In the genomic region with DNA sequence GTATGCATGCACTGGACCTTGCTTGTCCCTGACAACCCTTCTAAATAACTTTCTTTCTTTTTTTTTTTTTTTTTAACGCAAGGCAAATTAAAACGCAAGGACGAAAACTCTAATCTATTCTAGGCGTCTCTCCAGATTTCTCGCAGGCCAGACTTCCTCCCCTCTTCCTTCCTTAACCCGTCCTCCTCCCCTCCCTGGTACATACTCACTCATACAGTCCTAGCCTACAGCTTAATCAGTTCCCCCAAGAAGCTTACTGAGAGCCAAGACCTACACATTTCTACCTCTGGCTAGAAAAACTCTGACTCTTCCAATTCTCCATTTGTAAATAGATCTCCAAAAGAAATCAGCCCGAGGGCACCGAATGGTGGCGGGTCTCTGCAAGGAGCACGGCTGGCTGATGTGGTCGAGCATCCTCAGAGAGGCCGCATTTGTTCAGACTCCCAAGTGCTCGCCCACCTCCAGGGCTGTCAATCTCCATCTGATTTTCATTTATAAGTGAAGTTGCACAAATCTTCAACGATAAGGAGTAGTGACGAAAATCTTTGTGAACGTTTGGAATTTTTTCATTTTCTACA, we compare ENCODE assay signal across 17 mouse cellular contexts. TPM values are rescaled to one million over a fixed set of nuclear protein-coding genes. Genes with fewer than 3 reads are reported as not detected.
"Had no signal": no experiment of that assay in that cellular context is flagged by ENCODE, and none has a peak within 500 bp of the region (broad histone marks: within the 10 kb centered on the region; RNA-seq: fewer than 3 reads in every experiment).

No protein-coding gene starts in this region.

- H3K27ac ChIP-seq: kidney, postnatal 0 days; layer of hippocampus, adult 2 months; limb, embryonic 13.5 days; liver, embryonic 12.5 days; lung, embryonic 15.5 days; macrophage; neural tube, embryonic 13.5 days; stomach, embryonic 15.5 days had no signal

- H3K4me3 ChIP-seq: layer of hippocampus, adult 2 months; limb, embryonic 13.5 days; liver, embryonic 12.5 days; lung, embryonic 15.5 days; neural tube, embryonic 13.5 days; stomach, embryonic 15.5 days had no signal

- H3K4me2 ChIP-seq: limb, embryonic 13.5 days; liver, embryonic 12.5 days; lung, embryonic 15.5 days; neural tube, embryonic 13.5 days; stomach, embryonic 15.5 days had no signal

- H3K9me3 ChIP-seq: liver, embryonic 12.5 days; lung, embryonic 15.5 days; neural tube, embryonic 13.5 days; stomach, embryonic 15.5 days had no signal

- ATAC-seq: liver, embryonic 12.5 days had no signal

- H3K36me3 ChIP-seq: liver, embryonic 12.5 days; lung, embryonic 15.5 days; neural tube, embryonic 13.5 days; stomach, embryonic 15.5 days had no signal

- H3K4me1 ChIP-seq: liver, embryonic 12.5 days; lung, embryonic 15.5 days; stomach, embryonic 15.5 days had no signal

- DNase-seq: kidney, adult 11 months; kidney, adult 9 months; kidney, postnatal 36 days; left cerebral cortex, postnatal 4 days; lung, postnatal 14 days; retina, postnatal 1 day; right cerebral cortex, postnatal 4 days; thymus, adult 2 months; thymus, postnatal 25 days had no signal

- H3K27me3 ChIP-seq: limb, embryonic 13.5 days; liver, embryonic 12.5 days; lung, embryonic 15.5 days; neural tube, embryonic 13.5 days; stomach, embryonic 15.5 days had no signal

- H3K9ac ChIP-seq: limb, embryonic 13.5 days; liver, embryonic 12.5 days; lung, embryonic 15.5 days; neural tube, embryonic 13.5 days; stomach, embryonic 15.5 days had no signal

RNA-seq across cellular contexts. Expression of gene Efna5, which starts 48.5 kb away (rescaled TPM):
- polyA plus RNA-seq: macrophage had no signal
